Mouse (Mus musculus) c-Kit-positive CD71-negative TER-119-negative erythroid progenitor cells, embryonic 14.5 days (primary cell): ENCODE data around the gene Tmprss7.

Experiments used
- DNase-seq: peaks from one replicate; pipeline ENCODE4 v3.0.0-alpha.2; 2013; ENCODE audit warnings: low read depth

Gene Tmprss7

DNA sequence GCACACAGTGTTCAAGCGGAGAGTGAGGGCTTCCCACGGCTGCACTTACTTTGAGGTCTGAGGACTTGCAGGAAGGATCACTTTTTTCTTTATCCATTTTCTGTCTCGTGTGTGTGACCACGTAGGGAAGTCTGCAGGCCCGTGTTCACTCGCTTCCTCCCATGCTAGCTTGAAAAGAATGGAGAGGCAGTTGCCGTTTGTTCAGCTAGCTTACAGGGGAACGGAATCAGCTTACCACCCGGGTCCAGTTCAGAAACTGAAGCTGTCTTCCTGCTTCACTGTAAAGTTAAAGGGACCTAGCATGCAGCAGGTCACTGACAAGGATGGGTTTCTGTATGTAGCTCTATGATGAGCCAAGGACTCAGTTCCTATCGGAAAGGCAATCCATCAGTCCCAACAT, at the start of gene Tmprss7:
Tmprss7 (minus strand) TSS at position 101 of the 400 bp plus-strand sequence.
- no peak for DNase-seq

GRCm38 (mm10) chr16:45742615-45743476, 49.4 kb upstream of the Tmprss7 start, which contains the start of gene Abhd10:
Abhd10 (minus strand) TSS chr16:45742955.
- DNase-seq: peak; percentile 73

GRCm38 (mm10) chr16:45737880-45738279, 44.4 kb upstream of the Tmprss7 start:
- no peak for DNase-seq

DNA sequence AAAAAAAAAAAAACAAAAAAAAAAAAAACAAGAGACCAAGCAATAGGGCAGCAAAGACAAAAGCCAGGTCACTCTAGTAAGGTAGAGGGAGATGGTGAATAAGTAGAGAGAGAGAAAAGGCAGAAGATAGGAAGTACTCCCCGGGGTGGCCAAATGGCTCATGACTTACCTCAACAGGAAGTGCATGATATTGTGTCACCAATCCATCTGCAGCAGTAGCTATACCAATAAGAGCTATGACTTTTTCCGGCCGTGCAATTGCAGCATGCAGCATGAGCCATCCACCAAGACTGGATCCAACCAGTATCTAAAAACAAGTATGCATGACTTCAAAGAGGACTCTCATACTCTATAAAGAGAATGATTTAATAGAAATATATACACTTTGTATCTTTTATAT, 43.3 kb upstream of the Tmprss7 start:
- no peak for DNase-seq

DNA sequence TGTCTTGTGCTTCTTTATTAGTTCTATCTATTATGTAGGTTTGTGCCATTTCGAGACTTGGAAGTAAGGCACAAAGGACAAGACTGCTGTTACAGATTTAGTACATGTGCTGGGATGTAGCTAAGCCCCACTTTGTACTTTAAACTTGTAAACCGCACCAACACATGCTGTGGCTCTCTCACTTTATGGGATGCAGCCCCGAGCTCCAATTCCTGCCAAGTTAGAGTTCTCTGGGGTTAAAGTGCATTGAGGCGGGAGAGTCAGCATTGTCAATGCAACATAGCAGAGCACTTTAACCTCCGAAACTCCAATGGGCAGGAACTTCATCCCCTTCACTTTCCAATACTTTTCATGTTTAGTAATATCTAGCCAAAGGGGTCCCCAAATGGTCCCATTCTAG, 35.7 kb upstream of the Tmprss7 start:
- DNase-seq: no peak

GRCm38 (mm10) chr16:45724742-45725102, 31.3 kb upstream of the Tmprss7 start:
- no peak for DNase-seq

GRCm38 (mm10) chr16:45724061-45724741, 30.7 kb upstream of the Tmprss7 start, which contains the start of gene Tagln3:
Tagln3 (minus strand) TSS chr16:45724608.
- DNase-seq: no peak

DNA sequence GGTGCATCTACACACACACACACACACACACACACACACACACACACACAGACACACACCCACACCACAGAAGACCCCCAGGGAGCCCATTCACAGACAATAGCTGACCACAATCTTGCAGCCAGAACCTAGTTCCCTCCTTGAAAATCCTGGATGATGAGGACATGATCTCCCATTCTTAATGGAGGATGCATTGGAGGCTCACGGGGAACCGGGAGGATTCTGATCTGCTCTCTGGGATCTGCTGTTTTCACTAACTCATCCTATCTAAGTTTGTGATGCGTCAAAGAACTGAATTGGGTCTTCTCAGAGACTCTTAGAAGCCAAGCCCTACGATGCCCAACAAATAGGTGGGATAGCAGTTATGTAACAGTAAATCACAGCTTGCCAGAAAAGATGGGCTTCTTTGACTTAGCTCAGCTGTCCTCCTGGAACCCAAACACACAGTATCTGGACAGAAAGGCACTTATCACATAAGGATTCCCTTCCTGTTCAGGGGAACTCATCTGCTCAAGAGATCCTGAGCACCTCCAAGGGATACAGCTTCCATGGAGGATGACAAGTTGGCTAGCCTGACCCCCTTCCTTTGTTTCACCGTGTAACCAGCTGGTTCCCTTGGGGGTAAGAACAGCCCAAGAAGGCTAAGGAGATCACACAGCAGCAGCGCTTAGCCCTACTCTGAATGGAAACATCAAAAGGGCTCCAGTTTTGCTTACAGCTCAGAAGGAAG, 29.9 kb upstream of the Tmprss7 start:
- no peak for DNase-seq

- DNase-seq: no peak
Observed at GRCm38 (mm10) chr16:45722460-45722951, 29.0 kb upstream of the Tmprss7 start.

DNA sequence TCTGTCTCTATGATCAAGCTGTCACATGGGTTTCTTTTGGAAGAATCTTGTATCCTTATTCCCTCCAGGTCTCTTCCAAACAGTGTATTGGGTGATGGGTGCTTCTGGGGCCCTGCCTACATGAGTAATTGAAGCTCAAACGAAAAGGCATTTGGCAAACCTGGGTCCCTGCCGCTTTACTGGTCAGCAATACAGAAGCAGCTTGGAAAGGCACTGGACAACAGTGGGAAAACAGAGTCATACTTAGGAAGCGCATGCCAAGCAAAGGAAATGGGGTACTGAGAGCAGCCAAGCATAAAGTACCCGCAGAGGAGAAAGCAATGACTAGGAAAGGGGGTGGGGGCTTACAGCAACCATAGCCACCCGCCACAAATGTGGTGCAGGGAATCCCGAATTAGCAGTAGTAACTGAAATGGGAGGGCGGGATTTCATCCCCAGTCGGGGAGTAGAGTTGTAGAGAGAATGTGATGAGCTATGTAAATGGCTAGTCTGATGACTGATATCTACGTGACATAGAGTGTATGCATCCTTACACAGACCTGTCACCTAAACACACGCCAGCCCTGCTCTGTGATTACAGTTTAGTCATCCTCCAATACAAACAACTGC, 26.7 kb upstream of the Tmprss7 start:
- no peak for DNase-seq

DNA sequence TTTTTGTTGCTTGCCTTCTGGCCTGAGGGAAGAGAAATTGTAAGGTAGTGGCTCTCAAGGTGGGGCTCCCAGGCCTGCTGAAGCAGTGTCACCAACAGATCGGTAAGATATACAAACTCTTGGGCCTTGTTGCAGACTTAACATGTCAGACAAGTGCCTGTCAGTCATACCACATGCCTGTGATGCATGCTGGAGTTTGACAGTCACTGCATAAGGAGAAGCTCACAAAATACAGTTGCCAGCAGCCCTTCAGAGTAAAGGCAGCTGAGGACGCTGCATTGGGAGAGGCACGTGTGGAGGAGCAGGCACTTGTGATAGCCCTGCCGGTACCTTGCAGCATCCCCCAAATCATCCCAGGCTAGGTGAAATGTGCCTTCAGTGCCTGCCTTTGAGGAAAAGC, 24.8 kb upstream of the Tmprss7 start:
- DNase-seq: no peak

DNA sequence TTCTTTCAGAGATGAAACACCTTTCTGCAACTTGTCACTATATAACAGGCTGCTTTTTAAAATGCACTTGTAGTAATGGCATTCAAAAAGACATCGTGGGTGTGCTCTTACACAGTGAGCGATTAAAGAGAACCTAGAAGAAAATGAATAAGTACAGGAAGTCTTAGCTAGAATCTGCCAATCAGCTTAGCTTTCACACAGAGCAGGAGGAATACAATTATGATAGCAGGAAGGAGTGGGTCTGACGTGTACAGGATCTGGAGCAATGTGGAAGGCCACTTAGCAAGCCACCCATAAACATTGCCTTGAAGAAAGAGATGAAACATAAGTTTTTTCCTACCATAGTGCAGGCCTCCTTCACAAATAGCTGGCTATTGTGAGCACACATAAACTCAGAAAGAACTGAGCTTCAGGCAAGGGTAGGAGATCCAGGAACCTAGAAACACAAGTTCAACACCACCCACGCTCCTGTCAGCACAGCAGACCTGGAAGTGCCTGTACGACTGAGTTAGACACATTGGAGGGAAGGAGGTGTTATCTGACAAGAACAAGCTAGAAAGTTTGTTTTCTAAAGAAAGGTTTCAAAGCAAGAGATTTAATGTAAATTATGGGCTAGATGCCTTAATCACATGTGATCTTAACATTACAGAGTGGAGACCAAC, 21.2 kb upstream of the Tmprss7 start:
- no peak for DNase-seq

DNA sequence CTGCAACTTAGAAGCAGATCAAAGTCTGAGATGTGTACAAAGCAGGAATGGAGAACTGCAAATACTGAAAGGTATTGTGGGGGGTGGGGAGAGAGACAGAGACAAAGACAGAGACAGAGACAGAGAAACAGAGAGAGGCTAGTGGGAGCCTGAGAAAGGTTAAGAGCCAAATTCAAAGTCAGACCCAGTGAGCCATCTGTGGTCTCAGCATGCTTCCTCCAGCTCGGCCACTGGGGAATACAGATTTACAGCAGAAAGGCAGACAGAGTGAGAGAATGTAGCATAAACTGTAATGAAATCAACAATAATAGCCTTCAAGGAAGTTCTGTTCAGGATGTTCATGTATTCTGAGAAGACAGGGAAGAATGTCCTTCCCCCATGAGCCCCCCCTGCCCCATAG, 20.4 kb upstream of the Tmprss7 start:
- no peak for DNase-seq

GRCm38 (mm10) chr16:45713261-45713660, 19.8 kb upstream of the Tmprss7 start:
- DNase-seq: no peak

- peak; percentile 2 for DNase-seq
Observed at GRCm38 (mm10) chr16:45711263-45711662, 17.8 kb upstream of the Tmprss7 start.

- no peak for DNase-seq
Observed at GRCm38 (mm10) chr16:45699301-45699700, 5.8 kb upstream of the Tmprss7 start.

DNA sequence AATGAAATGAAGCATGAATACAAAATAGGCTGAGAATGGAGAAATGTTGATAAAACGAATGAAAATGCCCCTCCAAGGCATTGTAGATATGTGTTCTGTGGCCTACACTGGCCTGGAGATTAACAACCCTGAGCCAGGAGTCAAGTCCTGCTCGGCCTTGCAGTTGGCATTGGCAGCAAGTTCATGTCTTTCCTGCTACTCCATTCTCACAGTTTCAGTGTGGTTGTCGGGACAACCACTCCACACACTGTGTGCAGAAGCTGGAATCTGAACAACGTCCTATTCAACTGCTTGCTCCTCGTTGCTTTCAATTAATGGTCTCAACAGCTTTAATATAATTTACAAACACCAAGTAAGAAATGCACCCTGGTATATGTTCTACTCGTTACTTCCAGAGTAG, 4.5 kb upstream of the Tmprss7 start:
- DNase-seq: no peak

DNA sequence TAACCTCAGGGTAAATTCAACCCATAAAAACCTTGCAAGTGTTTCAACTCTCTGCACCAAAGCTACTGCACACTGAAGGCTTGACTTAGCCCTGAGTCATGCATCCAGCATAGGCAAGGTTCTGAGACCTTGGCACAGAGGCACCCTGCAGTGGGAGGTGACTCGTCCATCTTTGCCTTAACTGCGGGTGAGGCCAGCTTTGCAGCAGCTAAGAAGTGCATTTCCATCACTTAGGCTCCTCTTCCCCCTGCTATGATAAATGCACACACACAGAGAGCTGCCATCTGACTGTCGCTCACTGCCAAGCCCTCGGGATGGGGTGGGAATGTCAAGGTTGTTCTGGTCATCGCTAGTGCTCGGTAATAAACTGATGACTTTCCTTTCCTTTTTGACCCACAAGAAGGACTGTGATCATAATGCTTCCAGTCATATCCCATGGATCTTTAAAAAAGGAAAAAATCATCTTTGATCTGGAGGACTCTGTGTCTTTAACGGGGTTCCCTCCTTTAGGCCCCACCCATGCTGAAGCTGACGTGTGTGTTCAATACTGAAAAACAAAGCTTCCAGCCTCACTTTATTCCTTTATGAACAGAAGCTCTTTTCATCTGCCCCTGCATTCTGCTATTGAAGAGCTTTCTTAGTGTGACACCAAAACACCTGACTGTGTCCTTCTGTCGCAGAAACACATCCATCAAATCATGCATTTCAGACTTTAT, 2.1 kb upstream of the Tmprss7 start:
- no peak for DNase-seq

GRCm38 (mm10) chr16:45692851-45693250, 607 bp downstream of the Tmprss7 start:
- DNase-seq: no peak

- DNase-seq: no peak
Observed at GRCm38 (mm10) chr16:45690178-45690577, 3.3 kb downstream of the Tmprss7 start.

GRCm38 (mm10) chr16:45686833-45687232, 6.6 kb downstream of the Tmprss7 start:
- DNase-seq: no peak
